Mouse (Mus musculus) lung, embryonic 14.5 days (tissue): Measurements from ENCODE around the gene Cfb. TPM values are rescaled to one million over a fixed set of nuclear protein-coding genes. Genes with fewer than 3 reads are reported as not detected.
A peak's percentile ranks its signal among the peaks of the same experiment; 100 is the strongest.
"Not testable (repeated sequence)": the region's sequence is repeated elsewhere in the genome, so short reads cannot be mapped to it uniquely, and the experiment has no call there.

Experiments
- ATAC-seq: fragments of 200-750 bp; cut with Nextera tagmentation; 2 replicates; pipeline ENCODE4 v1.8.0; 2017; ENCODE audit warnings: mild to moderate bottlenecking, moderate TSS enrichment, moderate library complexity; ENCODE audit not compliant: insufficient read depth
- DNase-seq: peaks from one replicate; pipeline ENCODE4 v3.0.0-alpha.2; 2015
- H3K27ac ChIP-seq: fragments of 300-500 bp; sonication (generic); 2 replicates; pipeline ENCODE4 v1.5.1; 2014; ENCODE audit warnings: low read depth, mild to moderate bottlenecking, moderate library complexity
- H3K27me3 ChIP-seq: fragments of 300-500 bp; sonication (generic); 2 replicates; pipeline ENCODE4 v1.6.1; 2014; ENCODE audit warnings: low read length, control low read depth; ENCODE audit not compliant: insufficient read depth
- H3K36me3 ChIP-seq: fragments of 300-500 bp; sonication (generic); 2 replicates; pipeline ENCODE4 v1.6.1; 2014; ENCODE audit warnings: control low read depth; ENCODE audit not compliant: insufficient read depth
- H3K4me1 ChIP-seq: fragments of 300-500 bp; sonication (generic); 2 replicates; pipeline ENCODE4 v1.6.1; 2014; ENCODE audit warnings: antibody characterized with exemption, control low read depth; ENCODE audit not compliant: insufficient read depth
- H3K4me2 ChIP-seq: fragments of 300-500 bp; sonication (generic); 2 replicates; pipeline ENCODE4 v1.6.1; 2014; ENCODE audit warnings: mild to moderate bottlenecking
- H3K4me3 ChIP-seq: fragments of 300-500 bp; sonication (generic); 2 replicates; pipeline ENCODE4 v1.5.1; 2014; ENCODE audit warnings: low read depth, low read length
- H3K9ac ChIP-seq: fragments of 300-500 bp; sonication (generic); 2 replicates; pipeline ENCODE4 v1.6.1; 2014
- H3K9me3 ChIP-seq: fragments of 300-500 bp; sonication (generic); 2 replicates; pipeline ENCODE4 v1.6.1; 2016; ENCODE audit warnings: low read depth, low read length, control low read depth
- CTCF ChIP-seq: IDR thresholded peaks from 2 replicates; pipeline ENCODE4 v1.5.1; 2016; ENCODE audit warnings: antibody characterized with exemption, low read depth
- WGBS: fragments of 180-500 bp; shearing (Covaris S2); extraction: QIAGEN DNeasy Blood & Tissue Kit; methylation state at CpG from one replicate; pipeline ENCODE4 v1.1.7; 2014; 5-methylcytosine and 5-hydroxymethylcytosine counted together
- polyA plus RNA-seq: library from polyadenylated mRNA; unstranded; fragments of >200 nt; fragmentation: Nextera tagmentation; extraction: Ambion mirVana; gene quantifications from 2 replicates; pipeline ENCODE4 v1.2.1, GENCODE M21; 2014

The Cfb gene
- polyA plus RNA-seq, result 1.8 and 2.5 TPM in 2 replicates

DNA sequence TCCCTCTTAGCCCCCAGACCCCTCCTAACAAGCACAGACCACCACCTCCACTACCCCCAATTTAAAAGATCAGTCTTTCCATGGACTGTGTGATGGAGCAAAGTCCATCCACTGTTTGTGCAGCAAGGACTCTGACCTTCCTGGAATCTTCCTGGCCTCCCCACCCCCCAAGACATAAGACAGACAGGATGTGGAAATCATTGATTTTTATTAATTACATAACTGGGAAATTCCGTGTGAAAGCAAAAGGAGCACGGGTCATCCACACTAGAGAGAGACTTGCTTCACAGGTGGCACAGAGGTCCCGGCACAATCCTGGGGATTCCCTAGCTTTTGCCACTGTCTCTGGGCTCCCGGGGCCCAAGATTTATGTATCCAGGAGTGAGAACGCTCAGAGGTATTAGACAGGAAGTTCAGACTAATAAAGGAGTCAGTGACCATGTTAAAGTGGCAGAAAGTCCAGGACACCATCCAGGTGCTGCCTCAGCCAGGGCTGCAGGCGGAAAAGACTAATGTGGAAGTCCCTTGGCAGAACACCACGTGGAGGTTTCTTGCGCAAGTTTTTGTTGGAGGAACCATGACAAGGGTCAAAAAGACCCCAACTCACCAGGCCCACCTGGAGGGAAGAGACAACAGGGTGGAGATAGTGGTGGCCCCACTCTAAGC lies at the start of gene Cfb:
TSS of gene Cfb (minus strand) at position 103 of the 666 bp plus-strand sequence.
- no peak within 1 kb of the TSS for H3K27ac ChIP-seq
- DNase-seq (no peak), ATAC-seq (no peak)
- no peak within 1 kb of the TSS for H3K4me2 ChIP-seq
- no peak within 1 kb of the TSS for H3K4me3 ChIP-seq
- H3K27me3 ChIP-seq, result no peaks in the 10 kb centered on the region
- H3K9me3 ChIP-seq, result no peaks in the 10 kb centered on the region
- 51% methylated on average over 8 of the region's 8 CpGs for WGBS
- no peak for TF ChIP-seq CTCF
- H3K36me3 ChIP-seq, result no peaks in the 10 kb centered on the region
- H3K4me1 ChIP-seq, result no peaks in the 10 kb centered on the region
- H3K9ac ChIP-seq, result no peak within 1 kb of the TSS

DNA sequence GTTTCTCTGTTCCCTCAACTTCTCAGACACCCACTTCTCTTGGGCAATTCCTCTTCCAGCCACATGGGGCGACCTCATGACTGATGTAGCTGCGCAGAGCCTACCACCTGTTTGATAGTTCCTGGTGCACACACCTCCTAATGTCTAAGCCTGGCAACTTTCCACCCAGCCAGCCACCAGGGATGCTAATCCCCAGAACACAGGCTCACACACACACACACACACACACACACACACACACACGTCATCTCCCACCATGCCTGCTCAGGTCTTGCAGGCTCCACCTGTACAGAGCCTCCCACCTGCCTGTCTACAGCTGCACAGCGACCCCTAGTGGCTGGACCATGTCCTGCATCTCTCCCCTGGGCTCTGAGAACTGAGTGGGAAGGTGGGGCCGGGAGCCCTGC lies 49.6 kb upstream of the Cfb start:
- no peaks in the 10 kb centered on the region for H3K9me3 ChIP-seq
- TF ChIP-seq CTCF, result peak; percentile 96
- ATAC-seq (peak; percentile 38), DNase-seq (peak; percentile 80)
- H3K4me1 ChIP-seq, result no peaks in the 10 kb centered on the region
- H3K4me3 ChIP-seq, result no peak overlapping the region
- H3K27ac ChIP-seq, result no peak overlapping the region
- WGBS, result 35% methylated on average over 5 of the region's 5 CpGs
- no peak overlapping the region for H3K9ac ChIP-seq
- H3K36me3 ChIP-seq, result peaks cover 73% of the 10 kb centered on the region
- H3K27me3 ChIP-seq, result no peaks in the 10 kb centered on the region
- no peak overlapping the region for H3K4me2 ChIP-seq

GRCm38 (mm10) chr17:34910982-34911381 lies 48.7 kb upstream of the Cfb start:
- H3K27ac ChIP-seq, result no peak overlapping the region
- no peak for TF ChIP-seq CTCF
- 85% methylated on average over 10 of the region's 10 CpGs for whole genome bisulfite sequencing

DNA sequence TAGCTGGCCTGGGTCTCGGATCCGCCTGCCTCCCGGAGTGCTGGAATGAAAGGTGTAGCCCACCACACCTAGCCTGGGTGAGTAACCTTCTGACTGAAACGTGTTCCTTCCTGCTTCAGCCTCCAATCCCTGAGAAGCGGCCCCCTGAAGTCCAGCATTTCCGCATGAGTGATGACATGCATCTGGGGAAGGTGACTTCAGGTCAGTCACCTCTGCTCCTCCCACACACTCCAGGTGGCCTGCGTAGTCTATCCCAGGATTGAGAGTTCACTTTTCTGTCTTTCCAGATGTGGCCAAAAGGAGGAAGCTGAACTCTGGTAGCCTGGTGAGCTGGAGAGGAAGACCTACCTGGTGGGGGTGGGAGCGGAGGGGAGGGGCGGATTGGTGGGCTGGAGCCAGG lies 40.6 kb upstream of the Cfb start:
- 84% methylated on average over 9 of the region's 9 CpGs for WGBS
- ATAC-seq, result no peak
- H3K9ac ChIP-seq, result no peak overlapping the region
- no peak overlapping the region for H3K4me3 ChIP-seq
- H3K27ac ChIP-seq, result no peak overlapping the region
- no peak for DNase-seq
- H3K27me3 ChIP-seq, result no peaks in the 10 kb centered on the region
- peaks cover 61% of the 10 kb centered on the region for H3K36me3 ChIP-seq
- peaks cover 5% of the 10 kb centered on the region; the same call in 1 of the 2 replicates for H3K4me1 ChIP-seq
- no peaks in the 10 kb centered on the region for H3K9me3 ChIP-seq
- TF ChIP-seq CTCF, result no peak
- no peak overlapping the region for H3K4me2 ChIP-seq

More at GRCm38 (mm10) chr17:34910982-34911381, 48.7 kb upstream of the Cfb start:
- Histone ChIP-seq H3K4me1 (no peaks in the 10 kb centered on the region), H3K36me3 (peaks cover 82% of the 10 kb centered on the region), H3K4me3 (no peak overlapping the region), H3K9ac (no peak overlapping the region), H3K4me2 (no peak overlapping the region), H3K27me3 (no peaks in the 10 kb centered on the region), H3K9me3 (no peaks in the 10 kb centered on the region)
- no peak for ATAC-seq
- DNase-seq, result no peak

DNA sequence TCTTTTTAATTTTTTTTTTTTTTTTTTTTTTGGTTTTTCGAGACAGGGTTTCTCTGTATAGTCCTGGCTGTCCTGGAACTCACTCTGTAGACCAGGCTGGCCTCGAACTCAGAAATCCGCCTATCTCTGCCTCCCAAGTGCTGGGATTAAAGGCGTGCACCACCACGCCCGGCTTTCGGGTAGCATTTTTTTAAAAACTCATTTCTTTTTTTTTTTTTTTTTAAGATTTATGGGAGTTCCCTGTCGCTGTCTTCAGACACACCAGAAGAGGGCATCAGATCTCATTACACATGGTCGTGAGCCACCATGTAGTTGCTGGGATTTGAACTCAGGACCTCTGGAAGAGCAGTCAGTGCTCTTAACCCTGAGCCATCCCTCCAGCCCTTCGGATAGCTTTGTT lies 39.6 kb upstream of the Cfb start:
- ATAC-seq, result not testable (repeated sequence)

DNA sequence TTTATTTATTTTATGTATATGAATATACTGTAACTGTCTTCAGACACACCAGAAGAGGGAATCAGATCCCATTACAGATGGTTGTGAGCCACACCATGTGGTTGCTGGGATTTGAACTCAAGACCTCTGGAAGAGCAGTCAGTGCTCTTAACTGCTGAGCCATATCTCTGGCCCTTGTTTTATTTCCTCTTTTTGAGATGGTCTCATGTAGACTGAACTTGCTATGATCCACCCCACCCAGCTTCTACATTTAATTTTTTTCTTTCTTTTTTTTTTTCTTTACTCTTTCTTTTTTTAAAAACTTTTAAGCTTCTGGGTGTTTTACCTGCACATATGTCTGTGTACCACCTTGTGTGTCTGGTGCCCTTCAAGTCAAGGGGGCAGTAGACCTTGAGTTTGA lies 38.5 kb upstream of the Cfb start:
- H3K36me3 ChIP-seq, result peaks cover 49% of the 10 kb centered on the region
- not testable (repeated sequence) for ATAC-seq
- H3K4me1 ChIP-seq, result peaks cover 11% of the 10 kb centered on the region; the same call in 1 of the 2 replicates

More for the DNA sequence above, 39.6 kb upstream of the Cfb start:
- not testable (repeated sequence) for H3K27me3 ChIP-seq, H3K4me2 ChIP-seq, H3K27ac ChIP-seq, DNase-seq, H3K9ac ChIP-seq, H3K9me3 ChIP-seq, H3K4me3 ChIP-seq, H3K4me1 ChIP-seq
- H3K36me3 ChIP-seq, result peaks cover 52% of the 10 kb centered on the region
- 85% methylated on average over 9 of the region's 10 CpGs for WGBS

DNA sequence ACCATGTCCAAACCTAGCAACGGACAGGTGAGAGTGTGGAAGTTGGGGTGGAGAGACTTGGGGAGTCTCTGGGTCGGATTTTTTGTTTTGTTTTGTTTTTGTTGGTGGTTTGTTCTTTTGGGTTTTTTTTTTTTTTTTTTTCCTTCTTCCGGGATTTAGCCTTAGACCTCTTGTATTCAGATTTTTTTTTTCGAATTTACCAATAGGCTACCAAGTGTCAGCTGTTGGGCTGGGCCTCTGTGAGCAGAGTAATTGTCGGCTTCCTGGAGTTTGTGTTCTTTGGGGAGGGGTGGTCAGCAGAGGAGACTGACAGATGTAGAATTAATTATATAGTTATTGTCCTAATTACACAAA lies 37.5 kb upstream of the Cfb start:
- Histone ChIP-seq H3K9ac (peak overlapping the region; percentile 96), H3K9me3 (no peaks in the 10 kb centered on the region), H3K4me2 (peak overlapping the region; percentile 86), H3K27me3 (no peaks in the 10 kb centered on the region), H3K36me3 (peaks cover 43% of the 10 kb centered on the region), H3K4me1 (peaks cover 11% of the 10 kb centered on the region; the same call in 1 of the 2 replicates), H3K4me3 (peak overlapping the region; percentile 89), H3K27ac (peak overlapping the region; percentile 98)
- TF ChIP-seq CTCF, result no peak
- DNase-seq (no peak), ATAC-seq (no peak)
- WGBS, result 0% methylated on average over 5 of the region's 5 CpGs

More for the DNA sequence above, 38.5 kb upstream of the Cfb start:
- H3K4me3 ChIP-seq, result 0 out of 2 replicates have a peak overlapping the region, but pooled peaks have one; percentile 4
- not testable (repeated sequence) for H3K27me3 ChIP-seq, H3K27ac ChIP-seq, DNase-seq, H3K9me3 ChIP-seq, H3K4me2 ChIP-seq, H3K9ac ChIP-seq
